Mouse (Mus musculus): ENCODE data around the gene Hmgcl. TPM values are rescaled to one million over a fixed set of nuclear protein-coding genes. Genes with fewer than 3 reads are reported as not detected.

Gene Hmgcl
- total and polyA plus RNA-seq, 3 experiments: 71.9 to 80.4 (median 72.6) TPM

GRCm38 (mm10) chr4:135929405-135929804 is 16.8 kb upstream of the Hmgcl start:
- intact Hi-C loops (cut with DNase I): no loop called here
- Histone ChIP-seq H3K9ac (ENCODE audit: low read depth, low read length) (no peak overlapping the region), H3K4me1 (ENCODE audit: control insufficient read depth, insufficient read depth, low read length) (no peaks in the 10 kb centered on the region), H3K36me3 (ENCODE audit: control insufficient read depth, insufficient read depth, low read length) (no peaks in the 10 kb centered on the region), H3K79me2 (replicated peaks; ENCODE audit: control insufficient read depth, insufficient read depth, low read length) (no peaks in the 10 kb centered on the region), H3K27ac (no peak overlapping the region), H3K4me3 (no peak overlapping the region), H3K27me3 (ENCODE audit: control insufficient read depth, insufficient read depth, low read length) (no peaks in the 10 kb centered on the region)
- DNase-seq: no peak
- TF ChIP-seq POLR2A (IDR thresholded peaks at IDR 0.05; ENCODE audit: insufficient read depth, low read depth, low read length) (no peak), EP300 (IDR thresholded peaks at IDR 0.05; ENCODE audit: insufficient read depth, low read depth, low read length) (no peak), CTCF (IDR thresholded peaks at IDR 0.05) (no peak)
- WGBS: 86% methylated on average over 5 of the region's 5 CpGs

- Histone ChIP-seq H3K4me1 (ENCODE audit: control insufficient read depth, insufficient read depth, low read length) (no peaks in the 10 kb centered on the region), H3K79me2 (replicated peaks; ENCODE audit: control insufficient read depth, insufficient read depth, low read length) (no peaks in the 10 kb centered on the region), H3K9ac (ENCODE audit: low read depth, low read length) (no peak overlapping the region), H3K36me3 (ENCODE audit: control insufficient read depth, insufficient read depth, low read length) (no peaks in the 10 kb centered on the region), H3K27me3 (ENCODE audit: control insufficient read depth, insufficient read depth, low read length) (no peaks in the 10 kb centered on the region), H3K27ac (no peak overlapping the region), H3K4me3 (no peak overlapping the region)
- 89% methylated on average over 9 of the region's 9 CpGs for WGBS
- no peak for TF ChIP-seq POLR2A (IDR thresholded peaks at IDR 0.05; ENCODE audit: insufficient read depth, low read depth, low read length)
- TF ChIP-seq EP300 (IDR thresholded peaks at IDR 0.05; ENCODE audit: insufficient read depth, low read depth, low read length): no peak
- TF ChIP-seq CTCF (IDR thresholded peaks at IDR 0.05): no peak
- intact Hi-C loops (cut with DNase I): loop anchor here (2.0 to 5.0 kb wide), 2 partner anchors 39 to 223 kb away; no protein-coding TSS in a partner anchor
- no peak for DNase-seq
Measured at GRCm38 (mm10) chr4:135929828-135930227, 16.4 kb upstream of the Hmgcl start.

GRCm38 (mm10) chr4:135930239-135930638 is 16.0 kb upstream of the Hmgcl start:
- Histone ChIP-seq H3K27ac (no peak overlapping the region), H3K4me3 (no peak overlapping the region), H3K79me2 (replicated peaks; ENCODE audit: control insufficient read depth, insufficient read depth, low read length) (no peaks in the 10 kb centered on the region), H3K9ac (ENCODE audit: low read depth, low read length) (no peak overlapping the region), H3K27me3 (ENCODE audit: control insufficient read depth, insufficient read depth, low read length) (no peaks in the 10 kb centered on the region), H3K36me3 (ENCODE audit: control insufficient read depth, insufficient read depth, low read length) (no peaks in the 10 kb centered on the region), H3K4me1 (ENCODE audit: control insufficient read depth, insufficient read depth, low read length) (no peaks in the 10 kb centered on the region)
- intact Hi-C loops (cut with DNase I): loop anchor here (2.0 to 5.0 kb wide), 2 partner anchors 39 to 223 kb away; no protein-coding TSS in a partner anchor
- WGBS: 93% methylated on average over 8 of the region's 8 CpGs
- no peak for DNase-seq
- TF ChIP-seq CTCF (IDR thresholded peaks at IDR 0.05) (no peak), EP300 (IDR thresholded peaks at IDR 0.05; ENCODE audit: insufficient read depth, low read depth, low read length) (no peak), POLR2A (IDR thresholded peaks at IDR 0.05; ENCODE audit: insufficient read depth, low read depth, low read length) (no peak)

- Histone ChIP-seq H3K9ac (ENCODE audit: low read depth, low read length) (no peak overlapping the region), H3K79me2 (replicated peaks; ENCODE audit: control insufficient read depth, insufficient read depth, low read length) (no peaks in the 10 kb centered on the region), H3K27me3 (ENCODE audit: control insufficient read depth, insufficient read depth, low read length) (no peaks in the 10 kb centered on the region), H3K4me1 (ENCODE audit: control insufficient read depth, insufficient read depth, low read length) (no peaks in the 10 kb centered on the region; the same call in 1 of the 2 replicates), H3K36me3 (ENCODE audit: control insufficient read depth, insufficient read depth, low read length) (no peaks in the 10 kb centered on the region), H3K27ac (no peak overlapping the region), H3K4me3 (no peak overlapping the region)
- DNase-seq: no peak
- WGBS: 71% methylated on average over 5 of the region's 5 CpGs
- TF ChIP-seq CTCF (IDR thresholded peaks at IDR 0.05): peak; percentile 79
- TF ChIP-seq EP300 (IDR thresholded peaks at IDR 0.05; ENCODE audit: insufficient read depth, low read depth, low read length): 0 out of 2 replicates have a peak, but pooled peaks have one; percentile 40
- TF ChIP-seq POLR2A (IDR thresholded peaks at IDR 0.05; ENCODE audit: insufficient read depth, low read depth, low read length): no peak
- intact Hi-C loops (cut with DNase I): loop anchor here (2.0 to 5.0 kb wide), 2 partner anchors 41 to 225 kb away; no protein-coding TSS in a partner anchor
Measured at GRCm38 (mm10) chr4:135931832-135932231, 14.4 kb upstream of the Hmgcl start.

- Histone ChIP-seq H3K79me2 (replicated peaks; ENCODE audit: control insufficient read depth, insufficient read depth, low read length) (no peaks in the 10 kb centered on the region), H3K4me3 (no peak overlapping the region), H3K27ac (peak overlapping the region; percentile 9; the same call in 1 of the 2 replicates), H3K36me3 (ENCODE audit: control insufficient read depth, insufficient read depth, low read length) (no peaks in the 10 kb centered on the region), H3K9ac (ENCODE audit: low read depth, low read length) (no peak overlapping the region), H3K27me3 (ENCODE audit: control insufficient read depth, insufficient read depth, low read length) (no peaks in the 10 kb centered on the region), H3K4me1 (ENCODE audit: control insufficient read depth, insufficient read depth, low read length) (no peaks in the 10 kb centered on the region; the same call in 1 of the 2 replicates)
- intact Hi-C loops (cut with DNase I): loop anchor here (5.0 kb wide), 1 partner anchor 228 kb away; no protein-coding TSS in a partner anchor
- TF ChIP-seq EP300 (IDR thresholded peaks at IDR 0.05; ENCODE audit: insufficient read depth, low read depth, low read length) (no peak), CTCF (IDR thresholded peaks at IDR 0.05) (no peak)
- no peak for DNase-seq
- 49% methylated on average over 12 of the region's 12 CpGs for WGBS
Measured at GRCm38 (mm10) chr4:135934708-135935500, 11.3 kb upstream of the Hmgcl start.

GRCm38 (mm10) chr4:135935502-135935901 is 10.7 kb upstream of the Hmgcl start:
- WGBS: 41% methylated on average over 5 of the region's 5 CpGs
- Histone ChIP-seq H3K9ac (ENCODE audit: low read depth, low read length) (no peak overlapping the region), H3K79me2 (replicated peaks; ENCODE audit: control insufficient read depth, insufficient read depth, low read length) (no peaks in the 10 kb centered on the region), H3K4me3 (no peak overlapping the region), H3K27ac (peak overlapping the region; percentile 9; the same call in 1 of the 2 replicates), H3K4me1 (ENCODE audit: control insufficient read depth, insufficient read depth, low read length) (no peaks in the 10 kb centered on the region; the same call in 1 of the 2 replicates), H3K27me3 (ENCODE audit: control insufficient read depth, insufficient read depth, low read length) (no peaks in the 10 kb centered on the region), H3K36me3 (ENCODE audit: control insufficient read depth, insufficient read depth, low read length) (no peaks in the 10 kb centered on the region)
- TF ChIP-seq POLR2A (IDR thresholded peaks at IDR 0.05; ENCODE audit: insufficient read depth, low read depth, low read length) (no peak), EP300 (IDR thresholded peaks at IDR 0.05; ENCODE audit: insufficient read depth, low read depth, low read length) (no peak), CTCF (IDR thresholded peaks at IDR 0.05) (no peak)
- peak; percentile 51 to 52 for DNase-seq
- intact Hi-C loops (cut with DNase I): no loop called here

Measured in heart, adult 2 months (tissue).